30 mouse cellular contexts compared by ENCODE assay signal in genomic region chr12:72594001-72594400, GRCm38 (mm10). TPM values are rescaled to one million over a fixed set of nuclear protein-coding genes. Genes with fewer than 3 reads are reported as not detected.
DNase-seq lines count a peak whose midpoint lies in the region; ATAC-seq and TF ChIP-seq lines count a peak whose summit lies in the region.
"Had no signal": no experiment of that assay in that cellular context is flagged by ENCODE, and none has a peak within 500 bp of the region (broad histone marks: within the 10 kb centered on the region; RNA-seq: fewer than 3 reads in every experiment).

No protein-coding gene starts in this region.

- H3K27me3 ChIP-seq in lung, postnatal 0 days (replicated peaks; ENCODE audit: insufficient read depth, low read length) = no peaks in the 10 kb centered on the region
- H3K27me3 ChIP-seq in hindbrain, embryonic 16.5 days (replicated peaks; ENCODE audit: control insufficient read depth, insufficient read depth, low read length) = no peaks in the 10 kb centered on the region
- H3K27me3 ChIP-seq: embryonic facial prominence, embryonic 13.5 days; embryonic facial prominence, embryonic 15.5 days; forebrain, embryonic 12.5 days had no signal

- 61% methylated on average over 2 of the region's 2 CpGs for WGBS in lung, postnatal 0 days
- WGBS in hindbrain, embryonic 16.5 days = 53% methylated on average over 2 of the region's 2 CpGs

- no peak for ATAC-seq in lung, postnatal 0 days
- ATAC-seq in hindbrain, embryonic 16.5 days = no peak
- ATAC-seq: forebrain, embryonic 14.5 days; forebrain, embryonic 16.5 days; Patski had no signal

- no peak overlapping the region for H3K4me2 ChIP-seq in lung, postnatal 0 days (replicated peaks; ENCODE audit: low read depth, low read length)
- no peak overlapping the region for H3K4me2 ChIP-seq in hindbrain, embryonic 16.5 days (ENCODE audit: low read length)
- H3K4me2 ChIP-seq: embryonic facial prominence, embryonic 13.5 days; embryonic facial prominence, embryonic 15.5 days; forebrain, embryonic 12.5 days had no signal

- no peaks in the 10 kb centered on the region for H3K36me3 ChIP-seq in lung, postnatal 0 days (ENCODE audit: insufficient read depth, low read length)
- no peaks in the 10 kb centered on the region for H3K36me3 ChIP-seq in hindbrain, embryonic 16.5 days (ENCODE audit: control insufficient read depth, insufficient read depth, low read length)
- H3K36me3 ChIP-seq: embryonic facial prominence, embryonic 13.5 days; embryonic facial prominence, embryonic 15.5 days; forebrain, embryonic 10.5 days; forebrain, embryonic 12.5 days; G1E had no signal

- no peak for TF ChIP-seq EP300 in lung, postnatal 0 days (IDR thresholded peaks at IDR 0.05)

- H3K4me3 ChIP-seq in lung, postnatal 0 days (ENCODE audit: low read depth, low read length) = no peak overlapping the region
- H3K4me3 ChIP-seq in hindbrain, embryonic 16.5 days (ENCODE audit: low read length) = no peak overlapping the region
- H3K4me3 ChIP-seq: embryonic facial prominence, embryonic 13.5 days; embryonic facial prominence, embryonic 15.5 days; erythroblast, embryonic 14.5 days; forebrain, embryonic 10.5 days; forebrain, embryonic 12.5 days had no signal

- no peak for TF ChIP-seq CTCF in lung, postnatal 0 days (IDR thresholded peaks at IDR 0.05)

- H3K4me1 ChIP-seq in lung, postnatal 0 days (ENCODE audit: insufficient read depth, low read depth, low read length) = no peaks in the 10 kb centered on the region
- no peaks in the 10 kb centered on the region for H3K4me1 ChIP-seq in hindbrain, embryonic 16.5 days (ENCODE audit: control insufficient read depth, insufficient read depth, low read depth, low read length)
- H3K4me1 ChIP-seq: embryonic facial prominence, embryonic 13.5 days; embryonic facial prominence, embryonic 15.5 days; forebrain, embryonic 10.5 days; forebrain, embryonic 12.5 days had no signal

- no peak overlapping the region for H3K9ac ChIP-seq in lung, postnatal 0 days (replicated peaks; ENCODE audit: low read depth)
- H3K9ac ChIP-seq in hindbrain, embryonic 16.5 days (ENCODE audit: low read depth, low read length) = no peak overlapping the region
- H3K9ac ChIP-seq: embryonic facial prominence, embryonic 13.5 days; embryonic facial prominence, embryonic 15.5 days; forebrain, embryonic 12.5 days had no signal

- DNase-seq in lung, postnatal 36 days = peak; percentile 15
- DNase-seq in lung, postnatal 0 days (ENCODE audit: low spot score) = no peak
- peak; percentile 79 for DNase-seq in ES-CJ7 (ENCODE audit: low read depth, low spot score)
- peak; percentile 76 for DNase-seq in R1 (ENCODE audit: low read depth, low spot score)
- peak; percentile 50 for DNase-seq in ZHBTc4 (ENCODE audit: low read depth, low spot score)
- DNase-seq in adrenal gland, postnatal 36 days = no peak
- no peak for DNase-seq in layer of hippocampus, postnatal 14 days (ENCODE audit: low spot score in 2 of 2)
- DNase-seq: adrenal gland, adult 2 months; adrenal gland, postnatal 10 days; adrenal gland, postnatal 25 days; cerebellum, adult 11-12 months; cerebellum, adult 2 months; cerebellum, adult 9-10 months; cerebellum, postnatal 14 days; cerebellum, postnatal 36 days; embryo, embryonic 11 days had no signal

- no peak overlapping the region for H3K27ac ChIP-seq in lung, postnatal 0 days (ENCODE audit: low read length)
- no peak overlapping the region for H3K27ac ChIP-seq in hindbrain, embryonic 16.5 days (ENCODE audit: low read depth, low read length)
- H3K27ac ChIP-seq: embryonic facial prominence, embryonic 13.5 days; embryonic facial prominence, embryonic 15.5 days; forebrain, embryonic 10.5 days; forebrain, embryonic 12.5 days had no signal

- no peaks in the 10 kb centered on the region for H3K9me3 ChIP-seq in lung, postnatal 0 days (ENCODE audit: low read length)
- no peaks in the 10 kb centered on the region for H3K9me3 ChIP-seq in hindbrain, embryonic 16.5 days (ENCODE audit: control insufficient read depth, low read length)
- H3K9me3 ChIP-seq: embryonic facial prominence, embryonic 13.5 days; embryonic facial prominence, embryonic 15.5 days; forebrain, embryonic 10.5 days; forebrain, embryonic 12.5 days had no signal

RNA-seq across cellular contexts. Expression of gene Gm4756, which starts 55.5 kb away (rescaled TPM):
- 0.15 TPM in 1 of 2 replicates, not detected in the other for polyA plus RNA-seq in lung, postnatal 0 days (2015; fragmentation: Nextera tagmentation; extraction: Ambion mirVana)
- not detected for total RNA-seq in adrenal gland, postnatal 36 days (2021)
- not detected in 2 replicates for polyA plus RNA-seq in hindbrain, embryonic 16.5 days (2015; fragmentation: Nextera tagmentation; extraction: Ambion mirVana)
- under 1 TPM in 1 of 2 experiments, not detected in 1; 0.55 TPM for total RNA-seq in layer of hippocampus, postnatal 14 days (2021)
- total RNA-seq: adrenal gland, postnatal 10 days; adrenal gland, postnatal 25 days; common myeloid progenitor, adult 5-6 weeks had no signal
- polyA plus RNA-seq: C2C12; cerebellum, adult 2 months; embryonic facial prominence, embryonic 11.5 days; embryonic facial prominence, embryonic 13.5 days; embryonic facial prominence, embryonic 15.5 days; erythroblast, embryonic 14.5 days; forebrain, embryonic 10.5 days; forebrain, embryonic 12.5 days; forebrain, embryonic 14.5 days; forebrain, embryonic 16.5 days; frontal cortex, adult 2 months; G1E had no signal

RNA-seq across cellular contexts. Expression of gene Pcnx4, which starts 57.8 kb away (rescaled TPM):
- polyA plus RNA-seq in lung, postnatal 0 days (2015; fragmentation: Nextera tagmentation; extraction: Ambion mirVana) = 7.0 TPM in 2 replicates
- total RNA-seq in adrenal gland, postnatal 36 days (2021) = 1 to 10 TPM; 7.2 to 8.4 TPM
- 24.6 and 25.5 TPM in 2 replicates for polyA plus RNA-seq in hindbrain, embryonic 16.5 days (2015; fragmentation: Nextera tagmentation; extraction: Ambion mirVana)
- 10 to 100 TPM; 27.5 to 30.4 TPM for total RNA-seq in layer of hippocampus, postnatal 14 days (2021)

Comparison
In these comparisons a context has a peak if more than half of its experiments do, and no peak if none do; other contexts are left out.
1. DNase-seq: peak in lung, postnatal 36 days (single experiment), ES-CJ7 (single experiment), R1 (single experiment) and ZHBTc4 (single experiment); none in lung, postnatal 0 days (single experiment), adrenal gland, postnatal 36 days (0 of 2) and layer of hippocampus, postnatal 14 days (0 of 2).